Mouse (Mus musculus) intestine, postnatal 0 days (tissue): ENCODE results near the gene Oca2. TPM values are rescaled to one million over a fixed set of nuclear protein-coding genes. Genes with fewer than 3 reads are reported as not detected.

Experiments
- ATAC-seq: fragments of 200-750 bp; cut with Nextera tagmentation; 2 replicates; pipeline ENCODE4 v1.8.0; 2017; ENCODE audit warnings: mild to moderate bottlenecking, moderate TSS enrichment, moderate library complexity
- H3K27ac ChIP-seq: fragments of 300-500 bp; sonication (generic); 2 replicates; pipeline ENCODE4 v1.5.1; 2014; ENCODE audit warnings: mild to moderate bottlenecking, low read depth, low read length, moderate library complexity
- H3K27me3 ChIP-seq: fragments of 300-500 bp; sonication (generic); replicated peaks from 2 replicates; pipeline ENCODE4 v1.6.1; 2014; ENCODE audit warnings: low read length, mixed read lengths; ENCODE audit not compliant: control insufficient read depth, insufficient read depth
- H3K36me3 ChIP-seq: fragments of 300-500 bp; sonication (generic); 2 replicates; pipeline ENCODE4 v1.6.1; 2014; ENCODE audit warnings: mild to moderate bottlenecking, moderate library complexity; ENCODE audit not compliant: control insufficient read depth, insufficient read depth
- H3K4me1 ChIP-seq: fragments of 300-500 bp; sonication (generic); replicated peaks from 2 replicates; pipeline ENCODE4 v1.6.1; 2014; ENCODE audit warnings: antibody characterized with exemption, low read length, mixed read lengths; ENCODE audit not compliant: control insufficient read depth, insufficient read depth
- H3K4me2 ChIP-seq: fragments of 300-500 bp; sonication (generic); replicated peaks from 2 replicates; pipeline ENCODE4 v1.6.1; 2014; ENCODE audit warnings: low read depth, mild to moderate bottlenecking, moderate library complexity
- H3K4me3 ChIP-seq: fragments of 300-500 bp; sonication (generic); 2 replicates; pipeline ENCODE4 v1.5.1; 2014; ENCODE audit warnings: low read depth, low read length
- H3K9ac ChIP-seq: fragments of 300-500 bp; sonication (generic); 2 replicates; pipeline ENCODE4 v1.6.1; 2014; ENCODE audit warnings: mild to moderate bottlenecking, low read depth, low read length
- H3K9me3 ChIP-seq: fragments of 300-500 bp; sonication (generic); 2 replicates; pipeline ENCODE4 v1.6.1; 2016; ENCODE audit warnings: mixed run types; ENCODE audit not compliant: control insufficient read depth
- CTCF ChIP-seq: sonication (generic); IDR thresholded peaks from 2 replicates; pipeline ENCODE4 v1.5.1; 2016; ENCODE audit warnings: low read depth, mild to moderate bottlenecking, control low read depth, antibody characterized with exemption, moderate library complexity
- WGBS: fragments of 180-500 bp; shearing (Covaris S2); extraction: QIAGEN DNeasy Blood & Tissue Kit; methylation state at CpG from one replicate; pipeline ENCODE4 v1.1.7; 2014; 5-methylcytosine and 5-hydroxymethylcytosine counted together
- polyA plus RNA-seq: library from polyadenylated mRNA; unstranded; fragments of >200 nt; fragmentation: Nextera tagmentation; extraction: Ambion mirVana; gene quantifications from 2 replicates; pipeline ENCODE4 v1.2.1, GENCODE M21; 2015

The Oca2 gene
- polyA plus RNA-seq, 1 experiment from 2014 or later = 0.12 TPM

- no peak for TF ChIP-seq CTCF
- Histone ChIP-seq H3K27ac (no peak overlapping the region), H3K36me3 (no peaks in the 10 kb centered on the region), H3K27me3 (no peaks in the 10 kb centered on the region), H3K9me3 (no peaks in the 10 kb centered on the region), H3K9ac (no peak overlapping the region), H3K4me3 (no peak overlapping the region), H3K4me2 (no peak overlapping the region), H3K4me1 (no peaks in the 10 kb centered on the region)
- no peak for ATAC-seq
- 91% methylated on average over 1 of the region's 1 CpGs for WGBS
Measured at GRCm38 (mm10) chr7:56500438-56500837, 260.9 kb downstream of the Oca2 start.

- Histone ChIP-seq H3K27ac (no peak overlapping the region), H3K4me3 (no peak overlapping the region), H3K4me1 (no peaks in the 10 kb centered on the region), H3K27me3 (no peaks in the 10 kb centered on the region), H3K9me3 (no peaks in the 10 kb centered on the region), H3K4me2 (no peak overlapping the region), H3K9ac (no peak overlapping the region), H3K36me3 (no peaks in the 10 kb centered on the region)
- ATAC-seq = no peak
- TF ChIP-seq CTCF = no peak
- 79% methylated on average over 1 of the region's 1 CpGs for WGBS
Measured at GRCm38 (mm10) chr7:56518581-56518980, 279.0 kb downstream of the Oca2 start.

- no peaks in the 10 kb centered on the region for H3K9me3 ChIP-seq
- WGBS = 5% methylated on average over 5 of the region's 5 CpGs
- H3K4me3 ChIP-seq = no peak overlapping the region
- no peak overlapping the region for H3K9ac ChIP-seq
- H3K4me2 ChIP-seq = no peak overlapping the region
- no peaks in the 10 kb centered on the region for H3K27me3 ChIP-seq
- ATAC-seq = no peak
- H3K27ac ChIP-seq = no peak overlapping the region
- no peak for TF ChIP-seq CTCF
- H3K4me1 ChIP-seq = no peaks in the 10 kb centered on the region
- H3K36me3 ChIP-seq = no peaks in the 10 kb centered on the region
Measured at GRCm38 (mm10) chr7:56519741-56520140, 280.2 kb downstream of the Oca2 start.

DNA sequence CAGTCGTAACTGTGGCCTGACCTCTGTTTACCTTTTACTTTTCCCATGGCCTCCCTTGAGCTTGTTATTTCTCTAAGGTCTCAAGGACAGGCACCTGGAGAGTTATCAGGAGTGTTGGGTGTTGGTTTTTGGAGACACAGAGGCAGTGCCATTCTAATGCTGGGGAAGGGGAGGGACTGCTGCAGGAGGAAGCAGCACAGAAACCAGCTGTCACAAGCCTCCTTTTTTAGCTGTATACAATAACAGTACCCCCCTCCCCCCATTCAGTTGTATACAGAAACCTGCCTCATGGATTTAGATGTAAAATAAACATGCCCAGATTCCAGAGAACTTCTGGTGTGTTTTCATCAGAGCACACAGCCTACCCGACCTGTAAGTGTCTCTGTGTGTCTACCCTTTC lies 295.3 kb downstream of the Oca2 start:
- H3K9me3 ChIP-seq = no peaks in the 10 kb centered on the region
- TF ChIP-seq CTCF = no peak
- 21% methylated on average over 2 of the region's 2 CpGs for WGBS
- no peak overlapping the region for H3K9ac ChIP-seq
- no peak overlapping the region for H3K27ac ChIP-seq
- no peak overlapping the region for H3K4me3 ChIP-seq
- no peak for ATAC-seq
- H3K4me1 ChIP-seq = no peaks in the 10 kb centered on the region
- H3K36me3 ChIP-seq = no peaks in the 10 kb centered on the region
- no peaks in the 10 kb centered on the region for H3K27me3 ChIP-seq
- no peak overlapping the region for H3K4me2 ChIP-seq

DNA sequence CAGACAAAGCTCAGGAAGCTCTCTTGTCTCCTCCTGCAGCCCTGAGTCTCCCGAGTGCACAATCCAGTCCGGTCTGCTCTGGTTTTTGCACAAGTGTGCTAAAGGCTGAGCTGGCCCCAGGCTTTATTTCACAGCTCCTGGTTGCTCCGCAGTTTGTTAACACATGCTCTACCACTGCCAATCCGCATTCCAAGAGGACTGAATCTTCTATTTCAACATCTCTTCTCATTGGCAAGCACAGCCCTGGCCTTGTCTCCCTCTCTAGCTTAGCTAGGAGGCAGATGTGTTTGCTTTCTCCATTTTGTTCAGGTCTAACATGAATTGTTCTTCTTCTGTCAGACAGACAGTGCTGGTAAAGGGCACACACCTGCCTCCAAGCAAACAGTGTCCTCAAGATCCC lies 309.7 kb downstream of the Oca2 start:
- no peak for ATAC-seq
- Histone ChIP-seq H3K4me2 (no peak overlapping the region), H3K4me3 (no peak overlapping the region), H3K36me3 (no peaks in the 10 kb centered on the region), H3K27ac (no peak overlapping the region), H3K4me1 (no peaks in the 10 kb centered on the region), H3K27me3 (no peaks in the 10 kb centered on the region), H3K9me3 (no peaks in the 10 kb centered on the region), H3K9ac (no peak overlapping the region)
- 41% methylated on average over 4 of the region's 4 CpGs for WGBS
- TF ChIP-seq CTCF = no peak

- 13% methylated on average over 1 of the region's 1 CpGs for WGBS
- no peak for TF ChIP-seq CTCF
Measured at GRCm38 (mm10) chr7:56551804-56552203, 312.2 kb downstream of the Oca2 start.

More at GRCm38 (mm10) chr7:56551804-56552203, 312.2 kb downstream of the Oca2 start:
- no peak overlapping the region for H3K4me2 ChIP-seq
- H3K4me1 ChIP-seq = no peaks in the 10 kb centered on the region
- no peak overlapping the region for H3K4me3 ChIP-seq
- H3K9ac ChIP-seq = no peak overlapping the region
- no peaks in the 10 kb centered on the region for H3K9me3 ChIP-seq
- no peaks in the 10 kb centered on the region for H3K27me3 ChIP-seq
- no peak for ATAC-seq
- H3K36me3 ChIP-seq = no peaks in the 10 kb centered on the region
- H3K27ac ChIP-seq = no peak overlapping the region

Other genes starting within 250 kb of the Oca2 start
- gene Nipa1, start 219.8 kb upstream of the Oca2 start, polyA plus RNA-seq = 3.7 and 4.0 TPM in 2 replicates
- gene Herc2, start 189.6 kb upstream of the Oca2 start, polyA plus RNA-seq = 12.3 and 14.5 TPM in 2 replicates